Mouse (Mus musculus) adrenal gland, adult 2 months (tissue): ENCODE data around the gene Pus10. TPM values are rescaled to one million over a fixed set of nuclear protein-coding genes. Genes with fewer than 3 reads are reported as not detected.
A peak's percentile ranks its signal among the peaks of the same experiment; 100 is the strongest.
"Not testable (repeated sequence)": the region's sequence is repeated elsewhere in the genome, so short reads cannot be mapped to it uniquely, and the experiment has no call there.

Experiments
- DNase-seq: peaks from one replicate; pipeline ENCODE4 v3.0.0; 2021
- polyA plus RNA-seq: library from polyadenylated mRNA; depleted of rRNA; stranded (reverse); fragments of >200 nt; gene quantifications from 2 replicates; pipeline ENCODE4 v1.2.3, GENCODE M21; 2012; rRNA removed
- total RNA-seq, 2 experiments: library from RNA; stranded (reverse); gene quantifications; 2 replicates each; pipeline ENCODE4 v1.2.3; 2021

The Pus10 gene
- total and polyA plus RNA-seq, 3 experiments = 0.71 to 22.3 (median 18.0) TPM

GRCm38 (mm10) chr11:23762635-23763034 lies 97.2 kb downstream of the Pus10 start:
- DNase-seq = no peak

- not testable (repeated sequence) for DNase-seq
These were observed 101.9 kb downstream of the Pus10 start for GRCm38 (mm10) chr11:23767369-23767768.

GRCm38 (mm10) chr11:23767928-23768327 lies 102.5 kb downstream of the Pus10 start:
- no peak for DNase-seq

- no peak for DNase-seq
These were observed 103.6 kb downstream of the Pus10 start for GRCm38 (mm10) chr11:23769033-23769432.

GRCm38 (mm10) chr11:23769686-23770509 lies 104.4 kb downstream of the Pus10 start:
- peak; percentile 46 for DNase-seq

GRCm38 (mm10) chr11:23770510-23770759 lies 105.0 kb downstream of the Pus10 start:
- no peak for DNase-seq

- DNase-seq = peak; percentile 97
These were observed 105.5 kb downstream of the Pus10 start, which contains the start of gene Rel for GRCm38 (mm10) chr11:23770760-23771506. TSS of gene Rel (minus strand) at chr11:23770970.

- no peak for DNase-seq
These were observed 106.1 kb downstream of the Pus10 start for GRCm38 (mm10) chr11:23771507-23772097.

GRCm38 (mm10) chr11:23772471-23772870 lies 107.0 kb downstream of the Pus10 start:
- no peak for DNase-seq

- DNase-seq = no peak
These were observed 113.3 kb downstream of the Pus10 start for GRCm38 (mm10) chr11:23778787-23779201.

GRCm38 (mm10) chr11:23782038-23782437 lies 116.6 kb downstream of the Pus10 start:
- no peak for DNase-seq

Other genes with a start within 250 kb of the Pus10 start
- 100 to 1,000 TPM in 1 of 2 experiments, 10 to 100 TPM in 1; 61.0 to 120 TPM for gene Ahsa2, start 167.6 kb upstream of the Pus10 start, total RNA-seq
- 7.7 and 8.0 TPM in 2 replicates for gene Ahsa2, start 167.6 kb upstream of the Pus10 start, polyA plus RNA-seq
- not detected for gene 1700093K21Rik, start 144.5 kb upstream of the Pus10 start, total RNA-seq
- 0.45 TPM in 1 of 2 replicates, not detected in the other for gene 1700093K21Rik, start 144.5 kb upstream of the Pus10 start, polyA plus RNA-seq
- 10 to 100 TPM; 13.5 to 14.2 TPM for gene 0610010F05Rik, start 32.0 kb upstream of the Pus10 start, total RNA-seq
- 0.76 and 2.0 TPM in 2 replicates for gene 0610010F05Rik, start 32.0 kb upstream of the Pus10 start, polyA plus RNA-seq
- gene Pex13, start 285 bp downstream of the Pus10 start, total RNA-seq = 10 to 100 TPM; 66.5 to 74.6 TPM
- gene Pex13, start 285 bp downstream of the Pus10 start, polyA plus RNA-seq = 25.6 and 32.3 TPM in 2 replicates
- 1 to 10 TPM; 5.4 to 9.7 TPM for gene Rel, start 105.3 kb downstream of the Pus10 start, total RNA-seq
- gene Rel, start 105.3 kb downstream of the Pus10 start, polyA plus RNA-seq = 0.81 and 1.6 TPM in 2 replicates
- gene Papolg, start 229.6 kb downstream of the Pus10 start, total RNA-seq = 10 to 100 TPM; 10.6 to 14.0 TPM
- gene Papolg, start 229.6 kb downstream of the Pus10 start, polyA plus RNA-seq = 1.2 and 1.3 TPM in 2 replicates